Mouse (Mus musculus) left cerebral cortex, postnatal 36 days (tissue): ENCODE results near the gene Ap3b1. TPM values are rescaled to one million over a fixed set of nuclear protein-coding genes. Genes with fewer than 3 reads are reported as not detected.

Experiments
- DNase-seq, 2 experiments: peaks; one replicate each; pipeline ENCODE4 v3.0.0; 2021 to 2022; ENCODE audit warnings: low spot score in 2 of 2, mixed read lengths in 1 of 2
- intact Hi-C: fragments of 180-260 bp; cut with DNase I; formaldehyde crosslinking; loops from one replicate; pipeline ENCODE4 v1.15.1; 2025
- total RNA-seq, 2 experiments: library from RNA; stranded (reverse); gene quantifications; 2 replicates each; pipeline ENCODE4 v1.2.3; 2021

Gene Ap3b1
- total RNA-seq, 2 experiments from 2014 or later: 41.1 to 44.3 TPM

GRCm38 (mm10) chr13:94372066-94372465 is 13.3 kb downstream of the Ap3b1 start:
- intact Hi-C loops: no loop called here
- no peak for DNase-seq

GRCm38 (mm10) chr13:94374131-94374530 is 15.4 kb downstream of the Ap3b1 start:
- intact Hi-C loops: no loop called here
- no peak for DNase-seq

GRCm38 (mm10) chr13:94375526-94376390 is 17.0 kb downstream of the Ap3b1 start:
- intact Hi-C loops: no loop called here
- DNase-seq: peak; percentile 39 to 52

GRCm38 (mm10) chr13:94379006-94379405 is 20.2 kb downstream of the Ap3b1 start:
- intact Hi-C loops: no loop called here
- no peak for DNase-seq

- no peak for DNase-seq
- intact Hi-C loops: no loop called here
Measured at GRCm38 (mm10) chr13:94381427-94381826, 22.7 kb downstream of the Ap3b1 start.

- no peak for DNase-seq
- intact Hi-C loops: no loop called here
Measured at GRCm38 (mm10) chr13:94381829-94382675, 23.3 kb downstream of the Ap3b1 start.

- intact Hi-C loops: no loop called here
- no peak for DNase-seq
Measured at GRCm38 (mm10) chr13:94384931-94385570, 26.3 kb downstream of the Ap3b1 start.

- DNase-seq: no peak
- intact Hi-C loops: no loop called here
Measured at GRCm38 (mm10) chr13:94388566-94388965, 29.8 kb downstream of the Ap3b1 start.

GRCm38 (mm10) chr13:94389541-94389940 is 30.8 kb downstream of the Ap3b1 start:
- no peak for DNase-seq
- intact Hi-C loops: no loop called here

- intact Hi-C loops: loop anchor here (10.0 kb wide), 1 partner anchor 553 kb away; no protein-coding TSS in a partner anchor
- no peak for DNase-seq
Measured at GRCm38 (mm10) chr13:94392282-94392681, 33.5 kb downstream of the Ap3b1 start.

- DNase-seq: no peak
- intact Hi-C loops: loop anchor here (10.0 kb wide), 1 partner anchor 550 kb away; no protein-coding TSS in a partner anchor
Measured at GRCm38 (mm10) chr13:94394486-94394885, 35.7 kb downstream of the Ap3b1 start.

- intact Hi-C loops: loop anchor here (10.0 kb wide), 1 partner anchor 549 kb away; no protein-coding TSS in a partner anchor
- DNase-seq: peak; percentile 35 to 41
Measured at GRCm38 (mm10) chr13:94395763-94396162, 37.0 kb downstream of the Ap3b1 start.

- intact Hi-C loops: loop anchor here (10.0 kb wide), 1 partner anchor 548 kb away; no protein-coding TSS in a partner anchor
- DNase-seq: no peak
Measured at GRCm38 (mm10) chr13:94396392-94396920, 37.7 kb downstream of the Ap3b1 start.

GRCm38 (mm10) chr13:94398568-94399374 is 40.0 kb downstream of the Ap3b1 start:
- no peak for DNase-seq
- intact Hi-C loops: loop anchor here (10.0 kb wide), 1 partner anchor 546 kb away; no protein-coding TSS in a partner anchor

GRCm38 (mm10) chr13:94400465-94400864 is 41.7 kb downstream of the Ap3b1 start:
- DNase-seq: no peak
- intact Hi-C loops: no loop called here

- intact Hi-C loops: no loop called here
- no peak for DNase-seq
Measured at GRCm38 (mm10) chr13:94423600-94423999, 64.8 kb downstream of the Ap3b1 start.

GRCm38 (mm10) chr13:94429567-94429966 is 70.8 kb downstream of the Ap3b1 start:
- DNase-seq: no peak
- intact Hi-C loops: no loop called here

- intact Hi-C loops: no loop called here
- no peak for DNase-seq
Measured at GRCm38 (mm10) chr13:94439386-94439785, 80.6 kb downstream of the Ap3b1 start.

GRCm38 (mm10) chr13:94441199-94441598 is 82.4 kb downstream of the Ap3b1 start:
- peak in 1 of 2 experiments; percentile 7 for DNase-seq
- intact Hi-C loops: no loop called here
